Mouse (Mus musculus) midbrain, embryonic 13.5 days (tissue): Measurements from ENCODE around the gene Cdca5. TPM values are rescaled to one million over a fixed set of nuclear protein-coding genes. Genes with fewer than 3 reads are reported as not detected.
"Not testable (repeated sequence)": the region's sequence is repeated elsewhere in the genome, so short reads cannot be mapped to it uniquely, and the experiment has no call there.

Experiments used
- ATAC-seq: fragments of 200-750 bp; cut with Nextera tagmentation; 2 replicates; pipeline ENCODE4 v1.8.0; 2017; ENCODE audit warnings: mild to moderate bottlenecking, moderate TSS enrichment, moderate library complexity
- H3K27ac ChIP-seq: fragments of 300-500 bp; sonication (generic); 2 replicates; pipeline ENCODE4 v1.5.1; 2015; ENCODE audit warnings: inconsistent platforms, mild to moderate bottlenecking, moderate library complexity
- H3K27me3 ChIP-seq: fragments of 300-500 bp; sonication (generic); 2 replicates; pipeline ENCODE4 v1.6.1; 2015; ENCODE audit warnings: mild to moderate bottlenecking, inconsistent platforms
- H3K36me3 ChIP-seq: fragments of 300-500 bp; sonication (generic); 2 replicates; pipeline ENCODE4 v1.6.1; 2015; ENCODE audit warnings: mild to moderate bottlenecking, inconsistent platforms
- H3K4me1 ChIP-seq: fragments of 300-500 bp; sonication (generic); replicated peaks from 2 replicates; pipeline ENCODE4 v1.6.1; 2015; ENCODE audit warnings: inconsistent platforms
- H3K4me2 ChIP-seq: fragments of 300-500 bp; sonication (generic); replicated peaks from 2 replicates; pipeline ENCODE4 v1.6.1; 2015; ENCODE audit warnings: moderate library complexity, mild to moderate bottlenecking, inconsistent platforms
- H3K4me3 ChIP-seq: fragments of 300-500 bp; sonication (generic); replicated peaks from 2 replicates; pipeline ENCODE4 v1.5.1; 2015; ENCODE audit warnings: mild to moderate bottlenecking, inconsistent platforms
- H3K9ac ChIP-seq: fragments of 300-500 bp; sonication (generic); replicated peaks from 2 replicates; pipeline ENCODE4 v1.6.1; 2015; ENCODE audit warnings: mild to moderate bottlenecking, inconsistent platforms
- H3K9me3 ChIP-seq: fragments of 300-500 bp; sonication (generic); 2 replicates; pipeline ENCODE4 v1.6.1; 2016; ENCODE audit warnings: mild to moderate bottlenecking, inconsistent platforms
- WGBS: fragments of 180-500 bp; shearing (Covaris S2); methylation state at CpG from one replicate; pipeline ENCODE4 v1.1.7; 2015; 5-methylcytosine and 5-hydroxymethylcytosine counted together
- polyA plus RNA-seq: library from polyadenylated mRNA; unstranded; fragments of >200 nt; fragmentation: Nextera tagmentation; extraction: Ambion mirVana; gene quantifications from 2 replicates; pipeline ENCODE4 v1.2.1, GENCODE M21; 2015

Gene Cdca5
- polyA plus RNA-seq, 1 experiment from 2014 or later, result 19.3 TPM

DNA sequence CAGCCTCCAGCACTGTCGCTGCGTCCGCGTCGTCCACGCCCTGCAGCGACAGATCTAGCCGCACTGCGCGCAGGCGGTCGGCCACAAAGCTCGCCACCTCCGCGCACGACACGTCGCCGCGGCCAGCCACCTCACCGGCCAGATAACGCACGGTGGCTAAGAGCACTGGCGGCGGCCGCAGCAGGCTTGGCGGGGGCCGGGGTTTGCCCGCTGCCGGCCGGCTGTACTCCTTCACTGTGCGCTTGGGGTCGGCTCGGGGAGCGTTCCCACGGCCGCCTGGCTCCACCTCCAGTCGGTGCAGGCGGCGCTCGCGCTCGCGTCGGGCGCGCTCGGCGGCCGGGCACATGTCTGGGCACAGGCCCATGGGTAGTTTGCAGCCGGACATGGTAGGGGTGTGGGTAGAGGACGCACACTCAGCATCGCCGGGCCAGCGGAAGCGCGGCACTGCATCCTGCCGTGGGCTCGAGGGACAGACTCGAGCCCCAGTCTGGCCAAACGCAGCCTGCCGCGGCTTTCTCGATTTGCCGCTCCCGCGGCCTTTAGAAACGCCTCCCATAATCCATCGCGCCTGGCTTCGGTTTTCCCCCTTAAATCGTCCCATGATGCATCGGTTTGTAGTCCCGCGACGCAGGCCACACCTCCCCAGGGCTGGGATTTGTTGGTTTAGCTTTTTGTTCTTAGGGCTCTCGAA is 33.3 kb downstream of the Cdca5 start, which contains the start of gene Sac3d1:
Gene Sac3d1 (minus strand): TSS at position 665 of the 691 bp plus-strand sequence.
- peak within 1 kb of the TSS; percentile 93 for H3K27ac ChIP-seq
- no peaks in the 10 kb centered on the region for H3K27me3 ChIP-seq
- peak within 1 kb of the TSS; percentile 92 for H3K9ac ChIP-seq
- ATAC-seq, result peak; percentile 89
- H3K36me3 ChIP-seq, result peaks cover 40% of the 10 kb centered on the region
- peaks cover 32% of the 10 kb centered on the region for H3K4me1 ChIP-seq
- H3K9me3 ChIP-seq, result no peaks in the 10 kb centered on the region
- WGBS, result under 1% methylated on average over 67 of the region's 77 CpGs
- H3K4me2 ChIP-seq, result peak within 1 kb of the TSS; percentile 89
- peak within 1 kb of the TSS; percentile 85 for H3K4me3 ChIP-seq

DNA sequence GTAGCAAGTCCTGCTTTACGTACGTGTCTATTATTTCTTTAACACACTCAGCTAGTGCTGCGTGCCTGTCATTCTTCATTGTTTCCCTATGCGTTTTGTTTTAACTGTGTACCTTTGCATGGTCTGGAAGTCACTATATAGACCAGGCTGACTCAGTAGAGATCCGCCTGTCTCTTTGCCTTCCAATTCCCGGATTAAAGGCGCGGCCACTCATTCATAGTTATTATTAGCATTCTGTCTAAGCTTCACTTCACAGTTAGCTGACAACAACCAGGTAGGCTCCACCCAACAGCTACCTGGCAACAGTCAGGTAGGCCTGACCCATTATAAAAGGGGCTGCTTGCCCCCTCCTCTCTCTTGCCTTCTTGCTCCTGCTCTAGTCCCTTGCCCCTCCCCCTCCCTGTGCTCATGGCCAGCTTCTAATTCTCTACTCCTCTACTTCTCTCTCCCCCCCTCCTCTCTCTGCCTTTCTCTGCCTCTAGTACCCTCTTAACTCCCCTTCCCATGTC is 33.9 kb downstream of the Cdca5 start:
- no peaks in the 10 kb centered on the region for H3K27me3 ChIP-seq
- H3K36me3 ChIP-seq, result peaks cover 35% of the 10 kb centered on the region
- 1% methylated on average over 8 of the region's 8 CpGs for WGBS
- peak overlapping the region; percentile 85 for H3K4me3 ChIP-seq
- peak overlapping the region; percentile 92 for H3K9ac ChIP-seq
- peak overlapping the region; percentile 93 for H3K27ac ChIP-seq
- H3K9me3 ChIP-seq, result no peaks in the 10 kb centered on the region
- peaks cover 37% of the 10 kb centered on the region for H3K4me1 ChIP-seq
- peak overlapping the region; percentile 89 for H3K4me2 ChIP-seq
- ATAC-seq, result peak; percentile 68

DNA sequence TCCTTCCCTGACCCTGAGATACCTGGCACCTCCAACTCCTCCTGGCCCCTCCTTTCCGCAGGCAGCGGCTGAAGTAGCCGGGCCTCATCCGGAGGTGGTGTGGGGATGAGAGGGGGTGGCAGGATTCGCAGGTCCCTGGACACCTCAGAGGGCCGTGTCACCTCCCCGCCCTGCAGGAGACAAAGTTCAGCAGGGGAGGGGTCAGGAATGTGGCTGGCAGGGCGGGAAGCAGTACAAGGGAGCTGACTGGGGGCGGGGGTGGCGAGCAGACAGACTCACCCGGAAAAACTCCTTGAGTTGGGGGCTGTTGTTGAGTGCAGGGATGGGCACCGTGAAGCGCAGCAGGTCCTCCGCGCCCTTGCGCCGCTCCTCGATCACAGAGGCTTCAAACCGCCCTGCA is 37.0 kb downstream of the Cdca5 start:
- Histone ChIP-seq H3K36me3 (0 out of 2 replicates have a peak, but pooled peaks cover 8% of the 10 kb centered on the region), H3K4me2 (no peak overlapping the region), H3K4me1 (peaks cover 30% of the 10 kb centered on the region), H3K9ac (peak overlapping the region; percentile 7; the same call in 1 of the 2 replicates), H3K9me3 (no peaks in the 10 kb centered on the region), H3K27ac (no peak overlapping the region), H3K4me3 (no peak overlapping the region), H3K27me3 (no peaks in the 10 kb centered on the region)
- 40% methylated on average over 19 of the region's 19 CpGs for WGBS
- ATAC-seq, result no peak

GRCm38 (mm10) chr19:6123330-6123729 is 38.5 kb downstream of the Cdca5 start:
- Histone ChIP-seq H3K9me3 (no peaks in the 10 kb centered on the region), H3K9ac (no peak overlapping the region; the same call in 1 of the 2 replicates), H3K4me2 (no peak overlapping the region), H3K27me3 (no peaks in the 10 kb centered on the region), H3K4me3 (no peak overlapping the region), H3K36me3 (0 out of 2 replicates have a peak, but pooled peaks cover 8% of the 10 kb centered on the region), H3K27ac (no peak overlapping the region; the same call in 1 of the 2 replicates), H3K4me1 (peaks cover 23% of the 10 kb centered on the region)
- 78% methylated on average over 8 of the region's 8 CpGs for WGBS
- no peak for ATAC-seq

GRCm38 (mm10) chr19:6124898-6125297 is 40.1 kb downstream of the Cdca5 start:
- Histone ChIP-seq H3K4me1 (peaks cover 14% of the 10 kb centered on the region), H3K4me3 (no peak overlapping the region), H3K9me3 (no peaks in the 10 kb centered on the region), H3K9ac (no peak overlapping the region), H3K36me3 (0 out of 2 replicates have a peak, but pooled peaks cover 8% of the 10 kb centered on the region), H3K27me3 (no peaks in the 10 kb centered on the region), H3K4me2 (no peak overlapping the region), H3K27ac (no peak overlapping the region; the same call in 1 of the 2 replicates)
- ATAC-seq, result no peak
- WGBS, result 79% methylated on average over 2 of the region's 2 CpGs

GRCm38 (mm10) chr19:6126289-6126688 is 41.5 kb downstream of the Cdca5 start:
- Histone ChIP-seq H3K9ac (no peak overlapping the region), H3K4me2 (no peak overlapping the region), H3K27ac (no peak overlapping the region), H3K9me3 (no peaks in the 10 kb centered on the region), H3K27me3 (no peaks in the 10 kb centered on the region), H3K4me3 (no peak overlapping the region), H3K4me1 (peaks cover 11% of the 10 kb centered on the region; the same call in 1 of the 2 replicates), H3K36me3 (0 out of 2 replicates have a peak, but pooled peaks cover 3% of the 10 kb centered on the region)
- no peak for ATAC-seq
- WGBS, result 26% methylated on average over 4 of the region's 4 CpGs

DNA sequence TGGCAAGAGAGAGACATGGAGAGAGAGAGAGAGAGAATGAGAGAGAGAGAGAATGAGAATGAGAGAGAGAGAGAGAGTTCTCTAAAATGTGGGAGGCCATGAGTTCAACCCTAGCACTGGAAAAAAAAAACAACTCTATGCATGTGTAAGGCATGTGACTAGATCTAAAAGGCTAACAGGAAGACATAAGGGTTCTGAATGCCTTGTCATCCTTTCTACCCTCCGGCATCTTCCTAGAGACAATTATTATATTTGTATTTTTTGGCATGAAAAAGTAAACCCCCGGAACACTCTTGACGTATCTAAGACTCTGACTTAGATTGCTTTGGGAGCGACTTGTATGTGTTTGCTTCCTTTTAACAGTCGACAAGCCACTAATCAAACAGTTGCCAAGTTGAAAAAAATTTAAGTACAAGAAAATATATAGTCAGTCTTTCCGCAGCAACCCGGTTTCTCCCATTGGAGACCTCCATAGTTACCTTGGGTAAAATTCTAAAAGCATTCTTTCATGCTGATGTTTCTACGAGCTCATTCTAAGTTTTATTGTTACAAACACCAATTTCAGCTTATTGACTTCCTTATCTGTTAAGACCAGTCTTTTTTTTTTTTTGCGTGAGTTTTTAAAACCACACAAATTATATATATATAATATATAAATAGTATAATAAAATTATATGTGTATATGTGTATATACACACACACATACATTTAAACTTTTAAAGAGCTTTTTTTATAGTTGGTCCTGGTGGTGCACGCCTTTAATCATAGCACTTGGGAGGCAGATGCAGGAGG is 42.2 kb downstream of the Cdca5 start:
- H3K4me1 ChIP-seq, result peaks cover 11% of the 10 kb centered on the region; the same call in 1 of the 2 replicates
- H3K9ac ChIP-seq, result peak overlapping the region; percentile 76; the same call in 1 of the 2 replicates

GRCm38 (mm10) chr19:6127760-6128341 is 43.1 kb downstream of the Cdca5 start, which contains the start of gene Snx15:
Gene Snx15 (minus strand): TSS chr19:6128304.
- peak; percentile 96 for ATAC-seq
- WGBS, result 0% methylated on average over 32 of the region's 32 CpGs
- H3K36me3 ChIP-seq, result no peaks in the 10 kb centered on the region

More for the DNA sequence above, 42.2 kb downstream of the Cdca5 start:
- ATAC-seq, result no peak
- H3K27ac ChIP-seq, result no peak overlapping the region
- H3K27me3 ChIP-seq, result no peaks in the 10 kb centered on the region
- peak overlapping the region; percentile 58 for H3K4me3 ChIP-seq
- H3K9me3 ChIP-seq, result no peaks in the 10 kb centered on the region
- H3K36me3 ChIP-seq, result no peaks in the 10 kb centered on the region
- 76% methylated on average over 10 of the region's 10 CpGs for WGBS
- peak overlapping the region; percentile 57 for H3K4me2 ChIP-seq

GRCm38 (mm10) chr19:6130414-6131128 is 45.8 kb downstream of the Cdca5 start:
- not testable (repeated sequence) for ATAC-seq, H3K9ac ChIP-seq, H3K27ac ChIP-seq, H3K4me3 ChIP-seq, H3K27me3 ChIP-seq, H3K9me3 ChIP-seq, H3K4me1 ChIP-seq, H3K4me2 ChIP-seq
- peaks cover 21% of the 10 kb centered on the region for H3K36me3 ChIP-seq
- WGBS, result 83% methylated on average over 7 of the region's 7 CpGs

More at GRCm38 (mm10) chr19:6127760-6128341, 43.1 kb downstream of the Cdca5 start, which contains the start of gene Snx15:
- Histone ChIP-seq H3K4me2 (peak within 1 kb of the TSS; percentile 57), H3K27ac (peak within 1 kb of the TSS; percentile 89), H3K9ac (peak within 1 kb of the TSS; percentile 76), H3K9me3 (no peaks in the 10 kb centered on the region), H3K4me3 (peak within 1 kb of the TSS; percentile 58), H3K4me1 (peaks cover 11% of the 10 kb centered on the region; the same call in 1 of the 2 replicates), H3K27me3 (no peaks in the 10 kb centered on the region)

DNA sequence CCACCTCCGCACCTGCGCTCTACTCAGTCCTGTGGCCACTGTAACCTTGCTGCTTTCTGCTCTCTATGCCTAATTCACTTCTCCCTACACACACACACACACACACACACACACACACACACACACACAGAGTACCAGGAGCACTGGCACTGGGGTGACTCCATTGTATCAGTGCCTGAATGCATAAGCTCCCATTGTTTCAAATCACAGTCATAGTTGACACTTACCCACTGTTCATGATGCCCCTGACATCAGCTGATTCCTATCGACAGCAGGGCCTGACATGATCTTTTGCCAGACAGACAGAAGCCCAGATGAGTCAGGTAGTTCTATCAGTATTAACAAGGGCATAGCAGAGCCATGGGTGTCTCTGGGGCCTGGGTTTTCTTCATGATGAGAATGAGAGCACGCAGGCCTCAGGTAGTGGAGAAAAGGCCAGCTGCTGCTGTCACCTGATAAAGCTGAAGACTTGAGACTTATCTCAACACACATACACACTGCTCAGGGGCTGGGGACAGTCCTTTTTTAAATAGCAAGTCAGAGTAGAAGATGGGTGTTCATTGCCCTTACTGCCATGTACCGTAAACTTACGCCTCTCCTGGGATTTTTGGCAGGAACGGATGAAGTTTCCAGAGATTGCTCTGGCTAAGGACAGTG is 47.5 kb downstream of the Cdca5 start:
- no peaks in the 10 kb centered on the region for H3K27me3 ChIP-seq
- ATAC-seq, result no peak
- no peak overlapping the region for H3K9ac ChIP-seq
- WGBS, result 87% methylated on average over 7 of the region's 7 CpGs
- no peak overlapping the region for H3K4me2 ChIP-seq
- H3K4me1 ChIP-seq, result 0 out of 2 replicates have a peak, but pooled peaks cover 6% of the 10 kb centered on the region
- no peaks in the 10 kb centered on the region for H3K9me3 ChIP-seq
- H3K36me3 ChIP-seq, result peaks cover 38% of the 10 kb centered on the region
- no peak overlapping the region for H3K4me3 ChIP-seq
- no peak overlapping the region; the same call in 1 of the 2 replicates for H3K27ac ChIP-seq
